Comparison of ENCODE assay signal across 8 mouse cellular contexts in the genomic region with DNA sequence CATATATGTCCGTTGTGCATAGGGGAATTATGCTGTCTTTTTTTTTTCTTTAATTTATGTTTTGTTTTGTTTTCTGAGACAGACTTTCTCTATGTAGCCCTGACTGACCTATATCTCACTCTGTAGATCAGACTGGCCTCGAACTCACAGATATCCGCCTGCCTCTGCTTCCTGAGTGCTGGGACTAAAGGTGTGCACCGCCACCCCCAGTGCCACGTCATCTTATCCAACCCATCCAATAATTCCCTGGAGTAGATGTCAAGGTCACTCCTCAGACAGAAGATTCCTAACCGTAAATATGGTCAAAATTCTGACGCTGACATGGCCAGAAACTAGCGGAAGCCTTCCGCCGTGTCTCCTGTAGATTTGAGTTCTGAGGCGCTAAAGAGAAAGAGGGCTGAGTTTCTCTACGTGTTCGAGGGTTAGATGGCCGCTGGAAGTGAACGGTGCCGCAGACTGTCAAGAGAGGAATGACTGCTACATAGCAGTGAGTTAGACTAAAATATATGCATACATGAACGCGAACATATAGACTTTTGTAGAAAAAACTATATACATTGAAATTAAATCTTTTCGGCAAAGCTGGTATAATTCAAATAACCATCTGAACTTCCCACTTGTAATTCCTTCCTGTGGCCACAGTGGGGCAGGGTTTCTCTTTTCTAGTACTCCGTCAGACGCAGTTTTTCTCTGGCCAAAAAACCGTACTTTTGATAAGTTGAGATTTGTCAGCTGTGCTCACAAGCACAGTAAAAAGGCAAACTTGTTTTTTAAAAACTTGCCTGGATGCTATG. TPM values are rescaled to one million over a fixed set of nuclear protein-coding genes. Genes with fewer than 3 reads are reported as not detected.
DNase-seq lines count a peak whose midpoint lies in the region; ATAC-seq and TF ChIP-seq lines count a peak whose summit lies in the region.

No protein-coding gene starts in this region.

- peak overlapping the region; percentile 18; the same call in 1 of the 2 replicates for H3K9ac ChIP-seq in intestine, postnatal 0 days (ENCODE audit: low read depth, low read length)
- 0 out of 2 replicates have a peak overlapping the region, but pooled peaks have one; percentile 38 for H3K9ac ChIP-seq in midbrain, embryonic 11.5 days (ENCODE audit: low read length)

- H3K4me2 ChIP-seq in intestine, postnatal 0 days (replicated peaks; ENCODE audit: low read depth), result peak overlapping the region; percentile 61
- peak overlapping the region; percentile 41 for H3K4me2 ChIP-seq in midbrain, embryonic 11.5 days

- H3K27me3 ChIP-seq in intestine, postnatal 0 days (replicated peaks; ENCODE audit: control insufficient read depth, insufficient read depth, low read length), result no peaks in the 10 kb centered on the region
- no peaks in the 10 kb centered on the region for H3K27me3 ChIP-seq in limb, embryonic 10.5 days (ENCODE audit: low read depth, poor library complexity, severe bottlenecking)
- no peaks in the 10 kb centered on the region for H3K27me3 ChIP-seq in midbrain, embryonic 11.5 days (ENCODE audit: control insufficient read depth, insufficient read depth, low read length)

- intact Hi-C loops in gastrocnemius, postnatal 14 days (cut with DNase I; ENCODE audit: low total_unique reads), result no loop called here

- no peaks in the 10 kb centered on the region for H3K4me1 ChIP-seq in intestine, postnatal 0 days (replicated peaks; ENCODE audit: control insufficient read depth, insufficient read depth, low read length)
- peaks cover 6% of the 10 kb centered on the region for H3K4me1 ChIP-seq in limb, embryonic 10.5 days
- H3K4me1 ChIP-seq in midbrain, embryonic 11.5 days (ENCODE audit: control insufficient read depth, insufficient read depth, low read length), result no peaks in the 10 kb centered on the region

- TF ChIP-seq CTCF in intestine, postnatal 0 days (IDR thresholded peaks at IDR 0.05; ENCODE audit: low read depth), result peak; percentile 81

- ATAC-seq in intestine, postnatal 0 days, result peak; percentile 44
- ATAC-seq in midbrain, embryonic 11.5 days (ENCODE audit: low FRiP score), result 0 out of 2 replicates have a peak, but pooled peaks have one; percentile 56

- H3K27ac ChIP-seq in intestine, postnatal 0 days (ENCODE audit: low read depth, low read length), result no peak overlapping the region
- H3K27ac ChIP-seq in limb, embryonic 10.5 days, result no peak overlapping the region
- H3K27ac ChIP-seq in midbrain, embryonic 11.5 days (ENCODE audit: low read depth, low read length), result no peak overlapping the region

- no peaks in the 10 kb centered on the region for H3K9me3 ChIP-seq in intestine, postnatal 0 days (ENCODE audit: control insufficient read depth)
- no peaks in the 10 kb centered on the region for H3K9me3 ChIP-seq in limb, embryonic 10.5 days (replicated peaks)
- H3K9me3 ChIP-seq in midbrain, embryonic 11.5 days (ENCODE audit: control insufficient read depth, low read length), result no peaks in the 10 kb centered on the region

- H3K36me3 ChIP-seq in intestine, postnatal 0 days (ENCODE audit: control insufficient read depth, insufficient read depth), result no peaks in the 10 kb centered on the region
- no peaks in the 10 kb centered on the region for H3K36me3 ChIP-seq in limb, embryonic 10.5 days
- no peaks in the 10 kb centered on the region for H3K36me3 ChIP-seq in midbrain, embryonic 11.5 days (ENCODE audit: control insufficient read depth, insufficient read depth, low read length)

- 10% methylated on average over 22 of the region's 22 CpGs for WGBS in intestine, postnatal 0 days
- 23% methylated on average over 22 of the region's 22 CpGs for WGBS in limb, embryonic 10.5 days
- WGBS in midbrain, embryonic 11.5 days, result 22% methylated on average over 22 of the region's 22 CpGs

- peak; percentile 31 for DNase-seq in ovary, postnatal 10 days (ENCODE audit: low spot score)
- DNase-seq in ovary, adult 18-20 months (ENCODE audit: low spot score), result no peak
- peak; percentile 43 to 60 for DNase-seq in cerebellum, postnatal 4 days (ENCODE audit: low spot score in 2 of 2)
- DNase-seq in gastrocnemius, postnatal 14 days, result peak; percentile 60
- DNase-seq in limb, embryonic 10.5 days (ENCODE audit: low spot score), result peak; percentile 76
- peak; percentile 94 for DNase-seq in midbrain, embryonic 11.5 days (ENCODE audit: low spot score, missing footprints)
- peak; percentile 38 for DNase-seq in spleen, adult 12 weeks (ENCODE audit: low spot score)

- peak overlapping the region; percentile 42 for H3K4me3 ChIP-seq in intestine, postnatal 0 days (ENCODE audit: low read depth, low read length)
- peak overlapping the region; percentile 49 for H3K4me3 ChIP-seq in limb, embryonic 10.5 days
- peak overlapping the region; percentile 17 for H3K4me3 ChIP-seq in midbrain, embryonic 11.5 days (ENCODE audit: low read depth, low read length)

RNA-seq across cellular contexts. Expression of a gene that starts 5.7 kb away (rescaled TPM):
- 10 to 100 TPM; 40.6 to 54.5 TPM for total RNA-seq in gastrocnemius, postnatal 14 days (2021)
- polyA plus RNA-seq in intestine, postnatal 0 days (2015; fragmentation: Nextera tagmentation; extraction: Ambion mirVana), result 259 and 278 TPM in 2 replicates
- polyA plus RNA-seq in limb, embryonic 10.5 days (2016; fragmentation: Nextera tagmentation; extraction: Ambion mirVana), result 358 and 371 TPM in 2 replicates
- 323 and 331 TPM in 2 replicates for polyA plus RNA-seq in midbrain, embryonic 11.5 days (2014; fragmentation: Nextera tagmentation; extraction: Ambion mirVana)

RNA-seq across cellular contexts. Expression of a gene that starts 15.2 kb away (rescaled TPM):
- total RNA-seq in gastrocnemius, postnatal 14 days (2021), result 100 to 1,000 TPM; 465 to 522 TPM
- 579 and 584 TPM in 2 replicates for polyA plus RNA-seq in intestine, postnatal 0 days (2015; fragmentation: Nextera tagmentation; extraction: Ambion mirVana)
- 949 and 1,083 TPM in 2 replicates for polyA plus RNA-seq in limb, embryonic 10.5 days (2016; fragmentation: Nextera tagmentation; extraction: Ambion mirVana)
- polyA plus RNA-seq in midbrain, embryonic 11.5 days (2014; fragmentation: Nextera tagmentation; extraction: Ambion mirVana), result 646 and 740 TPM in 2 replicates
